Mouse (Mus musculus) intestine, embryonic 15.5 days (tissue): ENCODE measurements at regions not wholly inside any gene's neighbourhood (a gene's known extent, or its start where the extent isn't known, plus 50 kb on each side); places are given as distances from the start of the nearest gene placed in this dataset.

ENCODE experiments used
- ATAC-seq: fragments of 200-750 bp; cut with Nextera tagmentation; 2 replicates; pipeline ENCODE4 v1.8.0; 2017; ENCODE audit warnings: moderate TSS enrichment, moderate library complexity
- H3K27ac ChIP-seq: fragments of 300-500 bp; sonication (generic); 2 replicates; pipeline ENCODE4 v1.5.1; 2015; ENCODE audit warnings: mild to moderate bottlenecking, inconsistent platforms
- H3K27me3 ChIP-seq: fragments of 300-500 bp; sonication (generic); replicated peaks from 2 replicates; pipeline ENCODE4 v1.6.1; 2015; ENCODE audit warnings: inconsistent platforms
- H3K36me3 ChIP-seq: fragments of 300-500 bp; sonication (generic); 2 replicates; pipeline ENCODE4 v1.6.1; 2015; ENCODE audit warnings: inconsistent platforms
- H3K4me1 ChIP-seq: fragments of 300-500 bp; sonication (generic); replicated peaks from 2 replicates; pipeline ENCODE4 v1.6.1; 2015; ENCODE audit warnings: inconsistent platforms
- H3K4me2 ChIP-seq: fragments of 300-500 bp; sonication (generic); replicated peaks from 2 replicates; pipeline ENCODE4 v1.6.1; 2015; ENCODE audit warnings: mild to moderate bottlenecking, inconsistent platforms
- H3K4me3 ChIP-seq: fragments of 300-500 bp; sonication (generic); replicated peaks from 2 replicates; pipeline ENCODE4 v1.5.1; 2015; ENCODE audit warnings: inconsistent platforms
- H3K9ac ChIP-seq: fragments of 300-500 bp; sonication (generic); 2 replicates; pipeline ENCODE4 v1.6.1; 2015; ENCODE audit warnings: inconsistent platforms
- H3K9me3 ChIP-seq: fragments of 300-500 bp; sonication (generic); 2 replicates; pipeline ENCODE4 v1.6.1; 2016; ENCODE audit warnings: inconsistent platforms
- WGBS: fragments of 180-500 bp; shearing (Covaris S2); methylation state at CpG from one replicate; pipeline ENCODE4 v1.1.7; 2015; 5-methylcytosine and 5-hydroxymethylcytosine counted together

DNA sequence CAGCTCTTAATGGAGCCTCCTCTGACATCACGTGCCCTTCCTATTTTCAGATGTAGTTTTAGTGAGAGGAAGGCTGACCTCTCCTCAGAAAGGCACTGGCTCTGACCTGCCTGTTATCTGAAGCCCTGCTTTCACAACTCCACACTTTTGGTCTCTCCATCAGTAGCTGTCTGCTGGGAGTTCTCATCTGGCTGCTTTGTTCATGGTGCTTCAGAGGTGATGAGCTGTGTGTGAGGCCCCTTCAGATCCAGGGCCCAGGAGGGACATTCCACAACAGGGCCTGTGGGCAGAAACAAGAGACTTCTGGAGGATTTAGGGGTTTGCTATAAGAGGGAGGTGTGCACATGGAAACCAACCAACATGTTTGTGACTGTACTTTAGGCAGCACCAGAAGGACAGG is 50.8 kb upstream of the Fhl2 start:
- Histone ChIP-seq H3K27me3 (no peaks in the 10 kb centered on the region), H3K36me3 (no peaks in the 10 kb centered on the region), H3K9me3 (no peaks in the 10 kb centered on the region), H3K4me1 (no peaks in the 10 kb centered on the region), H3K4me3 (no peak overlapping the region), H3K4me2 (no peak overlapping the region), H3K9ac (no peak overlapping the region), H3K27ac (no peak overlapping the region)
- WGBS = 81% methylated on average over 1 of the region's 1 CpGs
- ATAC-seq = no peak

DNA sequence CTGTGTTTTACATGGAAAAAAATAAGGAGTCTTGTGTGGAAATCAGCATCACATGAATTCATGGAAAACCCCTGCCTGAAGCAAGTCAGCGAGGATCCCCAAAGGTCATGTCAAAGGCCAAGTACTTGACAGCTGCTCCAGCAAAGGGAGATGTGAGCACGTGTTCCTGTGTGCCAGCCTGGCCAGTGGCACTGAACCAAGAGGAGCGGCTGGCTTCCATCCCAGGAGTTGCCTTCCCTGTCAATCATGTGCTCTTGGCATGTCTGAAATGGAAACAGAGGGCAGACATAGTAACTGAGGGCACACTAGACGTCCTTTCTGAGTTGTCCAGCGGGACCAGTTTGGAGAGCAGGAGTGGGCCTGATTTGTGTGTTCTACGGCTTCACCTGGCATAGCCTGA is 53.5 kb upstream of the Fhl2 start:
- Histone ChIP-seq H3K27me3 (no peaks in the 10 kb centered on the region), H3K9me3 (no peaks in the 10 kb centered on the region), H3K4me3 (no peak overlapping the region), H3K27ac (no peak overlapping the region), H3K36me3 (no peaks in the 10 kb centered on the region), H3K9ac (no peak overlapping the region), H3K4me1 (no peaks in the 10 kb centered on the region), H3K4me2 (no peak overlapping the region)
- ATAC-seq = no peak
- WGBS = 80% methylated on average over 6 of the region's 6 CpGs

DNA sequence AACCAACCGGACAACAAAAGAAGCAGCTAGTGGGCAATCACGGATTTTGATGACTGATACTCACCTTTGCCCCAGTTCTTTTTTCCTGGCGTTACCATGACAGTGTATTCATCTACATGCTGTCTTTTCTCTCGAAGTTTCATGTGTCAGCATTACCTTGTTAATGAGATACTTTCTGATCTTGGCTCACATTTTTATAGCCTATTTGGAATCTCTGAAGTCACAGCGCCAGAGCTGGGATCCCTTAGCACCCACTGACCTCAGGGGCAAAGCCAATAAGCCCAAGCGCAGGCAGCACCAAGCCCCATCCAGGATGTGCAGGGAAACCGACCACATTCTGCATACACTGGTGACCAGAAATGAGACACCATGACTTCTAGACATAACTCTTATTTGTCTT is 54.6 kb upstream of the Fhl2 start:
- no peaks in the 10 kb centered on the region for H3K9me3 ChIP-seq
- no peak for ATAC-seq
- no peak overlapping the region for H3K9ac ChIP-seq
- no peak overlapping the region for H3K4me3 ChIP-seq
- WGBS = 80% methylated on average over 7 of the region's 7 CpGs
- H3K4me1 ChIP-seq = no peaks in the 10 kb centered on the region
- no peak overlapping the region for H3K27ac ChIP-seq
- no peaks in the 10 kb centered on the region for H3K36me3 ChIP-seq
- H3K4me2 ChIP-seq = no peak overlapping the region
- H3K27me3 ChIP-seq = no peaks in the 10 kb centered on the region

- H3K27me3 ChIP-seq = no peaks in the 10 kb centered on the region
- no peak overlapping the region for H3K4me3 ChIP-seq
- H3K9ac ChIP-seq = no peak overlapping the region
- no peaks in the 10 kb centered on the region for H3K9me3 ChIP-seq
- WGBS = 75% methylated on average over 1 of the region's 1 CpGs
- no peak overlapping the region for H3K4me2 ChIP-seq
- H3K4me1 ChIP-seq = no peaks in the 10 kb centered on the region
- no peaks in the 10 kb centered on the region for H3K36me3 ChIP-seq
- H3K27ac ChIP-seq = no peak overlapping the region
- ATAC-seq = no peak
These were observed 57.3 kb upstream of the Fhl2 start for GRCm38 (mm10) chr1:43254129-43254528.

DNA sequence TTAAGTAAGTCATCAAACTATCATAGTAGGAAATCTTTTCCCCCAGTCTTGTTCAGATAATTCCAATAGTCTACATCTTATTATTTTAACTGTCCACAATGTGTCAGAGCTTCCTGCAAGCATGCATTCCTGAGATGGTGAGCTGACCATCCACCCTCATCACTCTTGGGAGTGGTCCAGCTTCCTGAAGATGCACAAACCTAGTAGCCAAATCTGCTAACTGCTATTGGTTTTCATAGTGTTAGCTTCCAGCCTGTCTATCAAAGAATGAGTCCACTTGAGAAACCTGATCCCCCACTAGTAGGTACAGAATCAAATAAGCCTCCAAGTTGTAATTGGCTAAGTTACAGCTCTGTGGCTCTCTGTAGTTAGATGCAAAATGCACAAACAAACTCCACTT is 59.3 kb upstream of the Fhl2 start:
- H3K9ac ChIP-seq = no peak overlapping the region
- H3K27ac ChIP-seq = no peak overlapping the region
- no peaks in the 10 kb centered on the region for H3K36me3 ChIP-seq
- H3K4me2 ChIP-seq = no peak overlapping the region
- H3K27me3 ChIP-seq = no peaks in the 10 kb centered on the region
- no peak for ATAC-seq
- no peaks in the 10 kb centered on the region for H3K9me3 ChIP-seq
- no peaks in the 10 kb centered on the region for H3K4me1 ChIP-seq
- no peak overlapping the region for H3K4me3 ChIP-seq

DNA sequence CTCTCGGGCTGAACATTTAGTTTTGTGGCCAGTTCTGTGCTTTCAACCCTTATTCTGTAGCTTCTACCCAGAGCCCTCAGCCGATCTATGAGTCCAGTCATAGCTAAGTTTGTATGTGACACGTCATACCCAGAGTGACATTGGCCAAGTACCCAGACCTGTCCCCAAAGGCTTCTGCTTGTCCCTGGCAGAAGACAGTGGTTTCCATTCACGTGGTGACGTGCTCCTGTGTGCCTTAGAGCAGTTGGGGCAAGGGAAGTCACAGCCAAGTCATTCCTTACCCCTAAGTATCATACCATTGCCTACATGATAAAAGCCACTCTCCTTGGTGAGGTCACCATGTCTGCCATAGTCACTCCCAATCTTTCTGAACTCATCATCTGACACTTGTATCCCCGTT is 61.1 kb upstream of the Fhl2 start:
- ATAC-seq = no peak
- no peak overlapping the region for H3K9ac ChIP-seq
- no peak overlapping the region for H3K4me3 ChIP-seq
- H3K27ac ChIP-seq = no peak overlapping the region
- 90% methylated on average over 6 of the region's 6 CpGs for WGBS
- H3K36me3 ChIP-seq = no peaks in the 10 kb centered on the region
- no peaks in the 10 kb centered on the region for H3K4me1 ChIP-seq
- H3K9me3 ChIP-seq = no peaks in the 10 kb centered on the region
- no peak overlapping the region for H3K4me2 ChIP-seq
- no peaks in the 10 kb centered on the region for H3K27me3 ChIP-seq

- H3K9ac ChIP-seq = no peak overlapping the region
- H3K9me3 ChIP-seq = no peaks in the 10 kb centered on the region
- H3K4me3 ChIP-seq = no peak overlapping the region
- H3K4me1 ChIP-seq = no peaks in the 10 kb centered on the region
- no peak overlapping the region for H3K4me2 ChIP-seq
- H3K27ac ChIP-seq = no peak overlapping the region
- no peak for ATAC-seq
- WGBS = 97% methylated on average over 1 of the region's 1 CpGs
- no peaks in the 10 kb centered on the region for H3K36me3 ChIP-seq
- H3K27me3 ChIP-seq = no peaks in the 10 kb centered on the region
These were observed 63.1 kb upstream of the Fhl2 start for GRCm38 (mm10) chr1:43259841-43260240.

- Histone ChIP-seq H3K9ac (no peak overlapping the region), H3K27ac (no peak overlapping the region), H3K4me3 (no peak overlapping the region), H3K4me2 (no peak overlapping the region), H3K27me3 (no peaks in the 10 kb centered on the region), H3K36me3 (no peaks in the 10 kb centered on the region), H3K4me1 (no peaks in the 10 kb centered on the region), H3K9me3 (no peaks in the 10 kb centered on the region)
- no peak for ATAC-seq
- 93% methylated on average over 4 of the region's 4 CpGs for WGBS
These were observed 63.7 kb upstream of the Fhl2 start for GRCm38 (mm10) chr1:43260491-43260890.

GRCm38 (mm10) chr1:43264407-43264889 is 67.7 kb upstream of the Fhl2 start:
- no peak overlapping the region for H3K9ac ChIP-seq
- ATAC-seq = peak; percentile 59
- no peaks in the 10 kb centered on the region for H3K9me3 ChIP-seq
- H3K4me1 ChIP-seq = no peaks in the 10 kb centered on the region
- no peaks in the 10 kb centered on the region for H3K27me3 ChIP-seq
- WGBS = 18% methylated on average over 5 of the region's 5 CpGs
- no peak overlapping the region for H3K27ac ChIP-seq
- no peak overlapping the region for H3K4me3 ChIP-seq
- no peak overlapping the region; the same call in 1 of the 2 replicates for H3K4me2 ChIP-seq
- no peaks in the 10 kb centered on the region for H3K36me3 ChIP-seq

DNA sequence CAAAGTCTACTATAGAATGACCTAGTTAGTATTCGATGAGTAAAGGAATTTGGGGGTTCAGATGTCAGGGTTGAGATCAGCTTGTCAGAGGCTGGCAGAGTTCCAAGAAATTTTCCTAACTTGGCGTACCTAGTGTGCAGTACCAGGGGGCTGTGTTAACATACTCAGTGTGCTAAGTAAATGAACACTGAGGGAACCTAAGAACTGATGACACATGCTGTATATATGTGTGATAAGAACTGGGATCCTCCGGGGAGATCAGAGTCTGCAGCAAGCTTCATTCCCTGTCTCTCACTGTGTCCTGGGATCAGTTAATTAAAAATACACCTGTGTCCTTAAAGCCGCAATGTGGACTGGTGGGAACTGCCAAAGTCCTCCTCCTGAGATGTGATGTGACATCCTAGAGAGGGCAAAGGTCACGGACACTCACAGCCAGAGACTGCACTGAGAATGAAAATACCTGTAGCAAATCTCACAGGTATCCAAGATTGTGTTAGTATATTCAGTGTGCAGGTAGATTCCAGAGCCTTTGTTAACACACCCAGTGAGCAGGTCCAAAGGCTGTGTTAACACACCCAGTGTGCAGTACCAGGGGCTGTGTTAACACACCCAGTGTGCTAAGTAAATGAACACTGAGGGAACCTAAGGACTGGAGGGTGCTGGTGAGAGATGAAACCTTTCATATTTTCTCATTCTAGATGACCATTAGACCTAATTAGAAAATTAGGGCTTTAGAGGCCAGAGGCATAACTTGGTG is 69.1 kb upstream of the Fhl2 start:
- Histone ChIP-seq H3K9ac (no peak overlapping the region), H3K27ac (no peak overlapping the region), H3K27me3 (no peaks in the 10 kb centered on the region), H3K36me3 (no peaks in the 10 kb centered on the region), H3K4me1 (no peaks in the 10 kb centered on the region), H3K9me3 (no peaks in the 10 kb centered on the region), H3K4me2 (no peak overlapping the region), H3K4me3 (no peak overlapping the region)
- WGBS = 69% methylated on average over 5 of the region's 5 CpGs
- ATAC-seq = peak; percentile 56

GRCm38 (mm10) chr1:43269685-43270084 is 72.9 kb upstream of the Fhl2 start:
- Histone ChIP-seq H3K27ac (no peak overlapping the region), H3K4me1 (no peaks in the 10 kb centered on the region), H3K9ac (no peak overlapping the region), H3K4me3 (no peak overlapping the region), H3K9me3 (no peaks in the 10 kb centered on the region), H3K27me3 (no peaks in the 10 kb centered on the region), H3K4me2 (no peak overlapping the region), H3K36me3 (no peaks in the 10 kb centered on the region)
- no peak for ATAC-seq
- WGBS = 40% methylated on average over 7 of the region's 7 CpGs

DNA sequence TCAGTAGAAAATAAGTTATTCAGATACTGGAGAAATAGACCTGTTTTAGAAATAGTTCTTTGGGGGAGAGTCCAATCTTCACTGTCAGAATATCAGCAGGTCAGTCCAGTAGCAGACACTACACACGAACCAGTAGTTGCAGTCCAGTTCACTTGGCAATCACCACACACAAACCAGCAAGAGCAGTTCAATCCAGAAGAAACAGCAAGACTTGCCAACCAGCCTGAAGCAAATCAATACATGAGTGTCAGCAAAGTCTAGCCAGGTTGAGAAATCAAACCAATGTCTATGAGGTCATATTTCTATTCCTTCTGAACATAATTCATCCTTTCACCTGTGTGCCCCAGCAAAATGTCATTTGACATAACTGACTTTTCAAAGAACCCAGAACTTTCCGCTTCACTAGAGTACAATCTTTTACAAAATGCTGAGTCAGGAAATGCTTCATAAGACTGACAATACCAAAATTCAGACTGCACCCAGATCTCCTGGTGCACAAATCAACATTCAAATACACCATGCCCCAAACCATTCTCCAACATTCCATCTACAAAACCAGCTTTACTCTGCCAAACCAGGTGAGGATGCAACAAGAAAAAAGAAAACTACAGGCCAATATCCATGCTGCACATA is 76.6 kb upstream of the Fhl2 start:
- Histone ChIP-seq H3K4me1 (no peaks in the 10 kb centered on the region), H3K36me3 (no peaks in the 10 kb centered on the region), H3K27ac (no peak overlapping the region), H3K4me2 (no peak overlapping the region), H3K9me3 (no peaks in the 10 kb centered on the region), H3K4me3 (no peak overlapping the region), H3K27me3 (no peaks in the 10 kb centered on the region), H3K9ac (no peak overlapping the region)
- WGBS = 76% methylated on average over 2 of the region's 2 CpGs
- no peak for ATAC-seq

DNA sequence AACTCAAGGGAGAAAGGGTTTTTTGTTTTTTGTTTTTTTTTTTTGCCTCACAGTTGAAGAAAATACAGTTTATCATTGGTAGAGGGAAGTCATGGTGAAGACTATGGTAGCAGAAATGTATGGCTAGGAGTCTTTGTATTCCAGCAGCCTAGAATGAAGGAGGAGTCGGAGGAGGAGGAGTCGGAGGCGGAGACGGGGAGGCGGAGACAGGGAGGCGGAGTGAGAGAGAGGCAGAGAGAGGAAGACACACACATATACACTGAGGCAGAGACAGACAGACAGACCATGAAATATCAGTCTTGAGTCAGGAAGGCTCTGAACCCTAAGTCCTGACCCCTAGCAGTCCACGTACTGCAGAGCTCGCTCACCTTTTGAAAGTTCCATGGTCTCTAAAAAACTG is 95.0 kb upstream of the Fhl2 start:
- Histone ChIP-seq H3K27ac (no peak overlapping the region), H3K27me3 (no peaks in the 10 kb centered on the region), H3K4me2 (no peak overlapping the region), H3K4me3 (no peak overlapping the region), H3K4me1 (no peaks in the 10 kb centered on the region), H3K9ac (no peak overlapping the region), H3K36me3 (no peaks in the 10 kb centered on the region), H3K9me3 (no peaks in the 10 kb centered on the region)
- peak; percentile 34; the same call in 1 of the 2 replicates for ATAC-seq
- WGBS = 92% methylated on average over 8 of the region's 8 CpGs
